Comparison of ENCODE assay signal across 27 mouse cellular contexts in the genomic region with DNA sequence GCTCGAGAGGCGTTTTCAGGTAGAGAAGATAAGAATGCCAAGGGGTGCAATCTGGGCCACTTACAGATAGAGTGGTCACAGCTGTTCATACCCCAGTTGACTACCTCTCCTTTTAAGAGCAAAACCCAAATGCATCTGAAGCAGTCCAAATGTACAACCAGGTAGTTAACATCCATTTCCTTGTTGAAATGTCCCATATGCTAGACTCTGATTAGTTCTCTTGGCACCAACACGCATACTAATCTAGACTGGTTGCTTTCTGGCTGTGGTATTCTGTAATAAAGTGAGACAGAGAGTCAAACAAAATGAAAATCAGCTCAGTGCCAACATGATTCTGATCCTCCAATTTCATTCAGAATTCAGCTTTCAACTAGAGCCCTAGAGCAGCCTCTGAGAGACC.
"Had no signal": no experiment of that assay in that cellular context is flagged by ENCODE, and none has a peak within 500 bp of the region (broad histone marks: within the 10 kb centered on the region; RNA-seq: fewer than 3 reads in every experiment).

No protein-coding gene starts in this region.

- H3K27ac ChIP-seq: heart, embryonic 10.5 days; hindbrain, embryonic 10.5 days; hindbrain, embryonic 12.5 days; hindbrain, embryonic 15.5 days; hindbrain, postnatal 0 days; kidney, embryonic 15.5 days; kidney, postnatal 0 days; limb, embryonic 13.5 days; limb, embryonic 15.5 days; liver, embryonic 12.5 days; liver, embryonic 14.5 days had no signal

- H3K9ac ChIP-seq: heart, embryonic 12.5 days; hindbrain, embryonic 12.5 days; hindbrain, embryonic 15.5 days; kidney, embryonic 15.5 days; limb, embryonic 13.5 days; limb, embryonic 15.5 days; liver, embryonic 12.5 days; liver, embryonic 14.5 days had no signal

- ATAC-seq: hindbrain, postnatal 0 days; intestine, embryonic 16.5 days; liver, embryonic 12.5 days had no signal

- DNase-seq: gastrocnemius, postnatal 10 days; gastrocnemius, postnatal 25 days; heart, adult 18-20 months; heart, postnatal 10 days; heart, postnatal 4 days; kidney, adult 11 months; kidney, adult 2 months; kidney, adult 9 months; kidney, postnatal 14 days; kidney, postnatal 36 days; layer of hippocampus, adult 9-11 months; layer of hippocampus, postnatal 36 days; left cerebral cortex, postnatal 4 days; lung, adult 18-20 months had no signal

- H3K9me3 ChIP-seq: heart, embryonic 10.5 days; heart, embryonic 12.5 days; hindbrain, embryonic 10.5 days; hindbrain, embryonic 12.5 days; hindbrain, embryonic 15.5 days; kidney, embryonic 15.5 days; limb, embryonic 13.5 days; limb, embryonic 15.5 days; liver, embryonic 12.5 days had no signal

- H3K36me3 ChIP-seq: heart, embryonic 10.5 days; heart, embryonic 12.5 days; hindbrain, embryonic 10.5 days; hindbrain, embryonic 12.5 days; hindbrain, embryonic 15.5 days; kidney, embryonic 15.5 days; limb, embryonic 13.5 days; limb, embryonic 15.5 days; liver, embryonic 12.5 days had no signal

- H3K27me3 ChIP-seq: heart, embryonic 12.5 days; hindbrain, embryonic 12.5 days; hindbrain, embryonic 15.5 days; kidney, embryonic 15.5 days; limb, embryonic 13.5 days; limb, embryonic 15.5 days; liver, embryonic 12.5 days had no signal

- H3K4me1 ChIP-seq: heart, embryonic 10.5 days; heart, embryonic 12.5 days; hindbrain, embryonic 10.5 days; hindbrain, embryonic 12.5 days; hindbrain, embryonic 15.5 days; kidney, embryonic 15.5 days; limb, embryonic 13.5 days; limb, embryonic 15.5 days; liver, embryonic 12.5 days had no signal

- H3K4me3 ChIP-seq: heart, embryonic 10.5 days; heart, embryonic 12.5 days; hindbrain, embryonic 10.5 days; hindbrain, embryonic 12.5 days; hindbrain, embryonic 15.5 days; kidney, embryonic 15.5 days; limb, embryonic 13.5 days; limb, embryonic 15.5 days; liver, embryonic 12.5 days had no signal

- H3K4me2 ChIP-seq: heart, embryonic 12.5 days; hindbrain, embryonic 12.5 days; hindbrain, embryonic 15.5 days; kidney, embryonic 15.5 days; limb, embryonic 13.5 days; limb, embryonic 15.5 days; liver, embryonic 12.5 days had no signal
